Mouse (Mus musculus): Measurements from ENCODE around the gene Polg. TPM values are rescaled to one million over a fixed set of nuclear protein-coding genes. Genes with fewer than 3 reads are reported as not detected.

Polg gene
- total and polyA plus RNA-seq, 3 experiments: 53.1 to 116 (median 62.1) TPM

DNA sequence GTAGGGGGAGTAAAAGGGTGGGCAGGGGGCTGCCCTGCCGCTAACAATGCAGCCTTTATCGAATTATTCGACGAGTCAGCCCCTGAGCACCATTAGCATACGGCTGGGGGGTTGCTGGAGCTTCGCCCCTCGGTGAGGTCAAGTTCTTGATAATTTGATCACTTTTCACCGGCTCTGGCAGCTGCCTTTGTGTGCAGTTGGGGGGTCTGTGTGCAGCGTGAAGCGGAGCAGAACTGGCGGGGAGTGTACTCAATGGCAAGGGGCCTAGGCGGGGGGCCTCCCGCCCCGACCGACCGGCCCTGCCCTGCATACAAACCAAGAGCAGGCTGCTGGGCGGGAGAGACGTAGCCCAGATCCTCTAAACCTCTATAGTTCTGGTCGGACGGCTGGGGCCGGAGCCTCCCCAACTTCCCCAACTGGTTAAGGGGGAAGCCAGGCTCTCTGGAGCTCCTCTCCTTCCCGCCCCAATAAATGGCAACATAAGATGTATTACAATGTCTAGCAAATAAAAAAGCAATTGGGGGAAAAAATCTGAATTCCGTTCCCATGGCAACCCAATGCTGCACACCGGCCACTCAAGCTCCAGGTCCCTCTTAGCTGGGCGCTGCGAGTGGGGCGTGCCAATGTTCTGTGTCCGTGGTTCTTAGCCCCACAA lies 39.8 kb upstream of the Polg start:
- Histone ChIP-seq H3K4me2 (ENCODE audit: insufficient read depth, low read depth, poor library complexity, severe bottlenecking) (no peak overlapping the region), H3K4me3 (replicated peaks in 1 of 3; ENCODE audit: low read depth in 2 of 3, low read length in 2 of 3, poor library complexity in 1 of 3) (no peak overlapping the region), H3K27ac (ENCODE audit: insufficient read depth, low read depth) (no peak overlapping the region), H3K9me3 (replicated peaks; ENCODE audit: low read length) (peaks cover 8% of the 10 kb centered on the region), H3K36me3 (replicated peaks in 1 of 2; ENCODE audit: control insufficient read depth in 1 of 2, insufficient read depth in 1 of 2, low read length in 1 of 2) (no peaks in the 10 kb centered on the region), H3K79me2 (replicated peaks; ENCODE audit: control insufficient read depth, extremely low read depth, insufficient read depth, poor library complexity, severe bottlenecking) (no peaks in the 10 kb centered on the region), H3K27me3 (replicated peaks) (peaks cover 76% of the 10 kb centered on the region), H3K4me1 (ENCODE audit: control insufficient read depth in 1 of 2, insufficient read depth in 2 of 2) (peaks cover 5 to 11% of the 10 kb centered on the region in 2 experiments), H3K9ac (ENCODE audit: insufficient read depth, low read depth) (no peak overlapping the region)
- TF ChIP-seq KAT2A (IDR thresholded peaks at IDR 0.05; ENCODE audit: insufficient replicate concordance, low read length) (no peak), USF2 (conservative IDR thresholded peaks at IDR 0.05; ENCODE audit: low read depth, low read length) (no peak), ETS1 (conservative IDR thresholded peaks at IDR 0.05; ENCODE audit: low read depth, low read length) (no peak), POLR2AphosphoS2 (IDR thresholded peaks at IDR 0.05; ENCODE audit: low read depth, low read length) (no peak), ZC3H11A (IDR thresholded peaks at IDR 0.05; ENCODE audit: low read depth, low read length) (no peak), USF1 (IDR thresholded peaks at IDR 0.05; ENCODE audit: low read depth, low read length) (no peak), HCFC1 (IDR thresholded peaks at IDR 0.05; ENCODE audit: low read depth, low read length) (no peak), SIN3A (IDR thresholded peaks at IDR 0.05; ENCODE audit: low read length) (no peak), IRF4 (IDR thresholded peaks at IDR 0.05; ENCODE audit: low read depth, low read length) (no peak), TBP (conservative IDR thresholded peaks at IDR 0.05; ENCODE audit: low read depth, low read length) (no peak)
- dilution Hi-C loops (cut with MboI; ENCODE audit: extremely low pct_ligation_motif_present, extremely low pct_unique_long_range_greater_than_20kb, low sequenced_read_pairs) (no loop called here), in situ Hi-C loops (cut with MboI; ENCODE audit: low pct_ligation_motif_present, low pct_unique_long_range_greater_than_20kb, low sequenced_read_pairs) (no loop called here)
- DNase-seq (ENCODE audit: extremely low read depth): no peak

DNA sequence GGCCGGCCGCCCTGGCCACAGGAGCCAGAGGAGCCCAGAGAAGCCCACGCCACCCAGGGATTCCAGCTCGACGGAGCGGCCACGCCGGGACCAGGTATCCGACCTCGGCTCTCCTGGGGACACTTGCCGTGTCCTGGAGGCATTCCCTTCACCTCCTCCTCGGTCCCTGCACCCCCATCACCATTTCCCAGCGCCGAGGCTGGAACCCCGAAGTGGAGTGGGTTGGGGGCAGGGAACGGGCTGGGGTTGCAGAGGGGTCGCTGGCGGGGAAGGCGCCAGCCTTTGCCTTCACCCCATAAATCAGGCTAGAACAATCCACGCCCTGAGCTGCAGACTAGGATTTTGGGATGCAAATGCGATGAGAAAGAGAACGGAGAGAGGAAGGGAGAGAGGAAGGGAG lies 39.2 kb upstream of the Polg start:
- Histone ChIP-seq H3K27me3 (replicated peaks) (peaks cover 77% of the 10 kb centered on the region), H3K36me3 (replicated peaks in 1 of 2; ENCODE audit: control insufficient read depth in 1 of 2, insufficient read depth in 1 of 2, low read length in 1 of 2) (no peaks in the 10 kb centered on the region), H3K79me2 (replicated peaks; ENCODE audit: control insufficient read depth, extremely low read depth, insufficient read depth, poor library complexity, severe bottlenecking) (no peaks in the 10 kb centered on the region), H3K4me2 (ENCODE audit: insufficient read depth, low read depth, poor library complexity, severe bottlenecking) (no peak overlapping the region), H3K9ac (ENCODE audit: insufficient read depth, low read depth) (no peak overlapping the region), H3K4me3 (replicated peaks in 1 of 3; ENCODE audit: low read depth in 2 of 3, low read length in 2 of 3, poor library complexity in 1 of 3) (no peak overlapping the region), H3K27ac (ENCODE audit: insufficient read depth, low read depth) (no peak overlapping the region), H3K4me1 (ENCODE audit: control insufficient read depth in 1 of 2, insufficient read depth in 2 of 2) (peaks cover 5 to 11% of the 10 kb centered on the region in 2 experiments), H3K9me3 (replicated peaks; ENCODE audit: low read length) (peaks cover 8% of the 10 kb centered on the region)
- DNase-seq (ENCODE audit: extremely low read depth): no peak
- no peak for TF ChIP-seq USF2 (conservative IDR thresholded peaks at IDR 0.05; ENCODE audit: low read depth, low read length)
- in situ Hi-C loops (cut with MboI; ENCODE audit: low pct_ligation_motif_present, low pct_unique_long_range_greater_than_20kb, low sequenced_read_pairs) (no loop called here), dilution Hi-C loops (cut with MboI; ENCODE audit: extremely low pct_ligation_motif_present, extremely low pct_unique_long_range_greater_than_20kb, low sequenced_read_pairs) (no loop called here)

DNA sequence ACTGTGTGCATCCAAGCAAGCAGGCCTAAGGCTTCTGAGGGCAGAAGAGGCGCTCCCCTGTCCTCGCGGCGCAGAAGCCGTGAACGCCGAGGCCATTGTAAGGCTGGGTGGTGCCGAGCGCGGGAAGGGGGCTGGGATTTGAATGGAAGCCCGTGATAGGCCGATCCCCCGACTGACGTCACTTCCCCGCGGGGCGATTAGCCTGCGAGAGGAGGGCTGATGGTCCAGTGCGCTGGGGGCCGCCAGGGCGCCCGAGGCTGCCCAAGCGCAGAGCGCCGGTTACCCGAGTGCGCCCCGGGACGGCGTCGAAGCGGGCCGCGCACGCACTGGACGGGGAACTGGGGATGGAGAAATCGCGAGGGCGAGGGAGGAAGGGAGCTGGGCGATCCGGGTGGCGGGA lies 38.6 kb upstream of the Polg start:
- H3K9ac ChIP-seq (ENCODE audit: insufficient read depth, low read depth): no peak overlapping the region

More for the DNA sequence above, 38.6 kb upstream of the Polg start:
- H3K4me1 ChIP-seq (ENCODE audit: control insufficient read depth in 1 of 2, insufficient read depth in 2 of 2): peaks cover 5 to 11% of the 10 kb centered on the region in 2 experiments
- no peaks in the 10 kb centered on the region for H3K36me3 ChIP-seq (replicated peaks in 1 of 2; ENCODE audit: control insufficient read depth in 1 of 2, insufficient read depth in 1 of 2, low read length in 1 of 2)
- dilution Hi-C loops (cut with MboI; ENCODE audit: extremely low pct_ligation_motif_present, extremely low pct_unique_long_range_greater_than_20kb, low sequenced_read_pairs): no loop called here
- in situ Hi-C loops (cut with MboI; ENCODE audit: low pct_ligation_motif_present, low pct_unique_long_range_greater_than_20kb, low sequenced_read_pairs): no loop called here
- peaks cover 8% of the 10 kb centered on the region for H3K9me3 ChIP-seq (replicated peaks; ENCODE audit: low read length)
- TF ChIP-seq KAT2A (IDR thresholded peaks at IDR 0.05; ENCODE audit: insufficient replicate concordance, low read length): no peak
- TF ChIP-seq SIN3A (IDR thresholded peaks at IDR 0.05; ENCODE audit: low read length): no peak
- no peak for TF ChIP-seq IRF4 (IDR thresholded peaks at IDR 0.05; ENCODE audit: low read depth, low read length)
- TF ChIP-seq BHLHE40 (IDR thresholded peaks at IDR 0.05; ENCODE audit: low read depth, low read length): no peak
- no peak for TF ChIP-seq JUND (conservative IDR thresholded peaks at IDR 0.05; ENCODE audit: low read depth, low read length)
- no peak for TF ChIP-seq NELFE (IDR thresholded peaks at IDR 0.05; ENCODE audit: low read depth, low read length)
- H3K79me2 ChIP-seq (replicated peaks; ENCODE audit: control insufficient read depth, extremely low read depth, insufficient read depth, poor library complexity, severe bottlenecking): no peaks in the 10 kb centered on the region
- H3K4me3 ChIP-seq (replicated peaks in 1 of 3; ENCODE audit: low read depth in 2 of 3, low read length in 2 of 3, poor library complexity in 1 of 3): no peak overlapping the region
- H3K27me3 ChIP-seq (replicated peaks): peaks cover 74% of the 10 kb centered on the region
- no peak overlapping the region for H3K4me2 ChIP-seq (ENCODE audit: insufficient read depth, low read depth, poor library complexity, severe bottlenecking)
- no peak for DNase-seq (ENCODE audit: extremely low read depth)
- no peak overlapping the region for H3K27ac ChIP-seq (ENCODE audit: insufficient read depth, low read depth)

All from CH12.LX (cell line).